Mouse (Mus musculus): ENCODE measurements around the gene Odr4. TPM values are rescaled to one million over a fixed set of nuclear protein-coding genes. Genes with fewer than 3 reads are reported as not detected.

Odr4 gene
- total RNA-seq, 2 experiments from 2014 or later: 4.2 to 34.1 TPM

- ATAC-seq (replicated peaks; ENCODE audit: low FRiP score, poor library complexity, severe bottlenecking): no peak
These were observed 57.8 kb downstream of the Odr4 start for GRCm38 (mm10) chr1:150335111-150335510.

DNA sequence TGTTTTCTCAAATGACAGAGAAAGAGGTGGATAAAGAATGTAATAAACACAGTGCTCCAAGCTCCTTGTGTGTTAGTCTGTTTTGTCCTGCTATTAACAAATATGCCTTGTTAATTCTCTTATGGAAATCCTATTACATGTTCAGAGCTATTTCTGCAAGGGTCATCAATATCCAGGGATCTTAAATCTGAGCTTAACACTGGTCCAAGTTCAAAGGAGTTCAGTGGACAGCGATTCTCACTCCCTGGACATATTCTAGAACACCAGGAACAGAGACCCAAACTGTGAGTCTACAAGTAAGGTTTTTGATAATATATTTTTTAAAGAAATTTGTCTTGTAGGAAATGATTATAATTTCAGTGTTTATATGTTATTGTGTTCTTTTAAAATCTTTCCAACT, 73.7 kb downstream of the Odr4 start, which contains the start of gene Pdc:
Gene Pdc (plus strand): TSS at position 213 of the 400 bp plus-strand sequence.
- no peak for ATAC-seq (replicated peaks; ENCODE audit: low FRiP score, poor library complexity, severe bottlenecking)

Other genes with a start within 250 kb of the Odr4 start
- gene Pdc, start 73.7 kb downstream of the Odr4 start, total RNA-seq (2015; ENCODE audit: low replicate concordance): not detected in 2 replicates
- not detected in 2 replicates for gene Pdc, start 73.7 kb downstream of the Odr4 start, total RNA-seq (2017; ENCODE audit: low replicate concordance)
- 101 and 231 TPM in 2 replicates for gene Tpr, start 242 bp downstream of the Odr4 start, total RNA-seq (2015; ENCODE audit: low replicate concordance)
- gene Tpr, start 242 bp downstream of the Odr4 start, total RNA-seq (2017; ENCODE audit: low replicate concordance): 171 and 190 TPM in 2 replicates
- gene Prg4, start 73.1 kb upstream of the Odr4 start, total RNA-seq (2015; ENCODE audit: low replicate concordance): not detected in 2 replicates
- not detected in 2 replicates for gene Prg4, start 73.1 kb upstream of the Odr4 start, total RNA-seq (2017; ENCODE audit: low replicate concordance)